Mouse (Mus musculus): ENCODE results near the gene Nxnl1. TPM values are rescaled to one million over a fixed set of nuclear protein-coding genes. Genes with fewer than 3 reads are reported as not detected.
"Not testable (repeated sequence)": the region's sequence is repeated elsewhere in the genome, so short reads cannot be mapped to it uniquely, and the experiment has no call there.

Nxnl1 gene
- polyA plus RNA-seq, 1 experiment = not detected

- Histone ChIP-seq H3K4me3 (ENCODE audit: extremely low read depth, insufficient read depth, insufficient read length) (no peak overlapping the region), H3K4me1 (ENCODE audit: control insufficient read depth, insufficient read depth, insufficient read length) (peaks cover 5% of the 10 kb centered on the region; the same call in 1 of the 2 replicates), H3K27me3 (ENCODE audit: control insufficient read depth, insufficient read depth, low read length) (no peaks in the 10 kb centered on the region), H3K36me3 (ENCODE audit: control insufficient read depth, insufficient read depth, low read length) (no peaks in the 10 kb centered on the region), H3K27ac (ENCODE audit: insufficient read depth, low read length) (peak overlapping the region; percentile 12)
- DNase-seq (ENCODE audit: low read depth in 1 of 2, low spot score in 2 of 2) = no peak
- no peak for TF ChIP-seq CTCF (IDR thresholded peaks at IDR 0.05; ENCODE audit: extremely low read depth, insufficient read depth, insufficient read length, insufficient replicate concordance)
- TF ChIP-seq POLR2A (IDR thresholded peaks at IDR 0.05; ENCODE audit: low read depth, low read length) = no peak
- 8% methylated on average over 11 of the region's 11 CpGs for WGBS
Measured at GRCm38 (mm10) chr8:71528362-71529073, 37.9 kb downstream of the Nxnl1 start.

DNA sequence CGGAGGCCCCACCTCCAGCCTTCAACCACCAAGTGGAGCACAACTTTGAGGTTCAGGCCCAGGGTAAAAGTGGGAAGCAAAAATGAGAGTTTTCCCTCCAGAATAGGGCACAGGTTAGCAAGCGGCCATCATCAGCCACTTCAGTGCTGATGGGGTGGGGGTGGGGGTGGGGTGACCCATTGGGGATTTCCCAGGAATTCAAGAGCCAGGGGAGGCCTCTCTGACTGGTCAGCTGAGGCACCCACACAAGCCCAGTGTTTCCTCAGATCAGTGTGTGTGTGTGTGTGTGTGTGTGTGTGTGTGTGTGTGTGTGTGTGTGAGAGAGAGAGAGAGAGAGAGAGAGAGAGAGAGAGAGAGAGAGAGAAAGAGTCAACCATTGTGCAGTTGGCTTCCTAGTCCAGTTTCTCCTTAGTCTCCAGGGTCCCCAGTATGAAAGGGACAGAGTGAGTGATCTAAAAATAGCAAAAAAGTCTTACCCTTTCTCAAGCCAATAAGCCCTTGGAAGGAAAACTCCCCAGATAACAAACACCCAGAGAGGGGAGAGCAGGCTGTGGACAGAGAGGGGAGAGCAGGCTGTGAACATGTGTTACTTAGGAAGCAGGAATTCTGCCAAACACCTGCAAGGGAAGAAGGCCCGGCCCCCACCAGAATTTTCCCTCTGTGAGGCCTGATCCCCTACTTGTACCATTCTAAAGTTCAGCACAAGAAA is 39.1 kb downstream of the Nxnl1 start:
- Histone ChIP-seq H3K36me3 (ENCODE audit: control insufficient read depth, insufficient read depth, low read length) (no peaks in the 10 kb centered on the region), H3K27me3 (ENCODE audit: control insufficient read depth, insufficient read depth, low read length) (no peaks in the 10 kb centered on the region), H3K4me1 (ENCODE audit: control insufficient read depth, insufficient read depth, insufficient read length) (peaks cover 5% of the 10 kb centered on the region; the same call in 1 of the 2 replicates), H3K4me3 (ENCODE audit: extremely low read depth, insufficient read depth, insufficient read length) (no peak overlapping the region), H3K27ac (ENCODE audit: insufficient read depth, low read length) (no peak overlapping the region; the same call in 1 of the 2 replicates)
- TF ChIP-seq POLR2A (IDR thresholded peaks at IDR 0.05; ENCODE audit: low read depth, low read length) = no peak
- DNase-seq (ENCODE audit: low read depth in 1 of 2, low spot score in 2 of 2) = no peak
- 70% methylated on average over 3 of the region's 3 CpGs for WGBS

DNA sequence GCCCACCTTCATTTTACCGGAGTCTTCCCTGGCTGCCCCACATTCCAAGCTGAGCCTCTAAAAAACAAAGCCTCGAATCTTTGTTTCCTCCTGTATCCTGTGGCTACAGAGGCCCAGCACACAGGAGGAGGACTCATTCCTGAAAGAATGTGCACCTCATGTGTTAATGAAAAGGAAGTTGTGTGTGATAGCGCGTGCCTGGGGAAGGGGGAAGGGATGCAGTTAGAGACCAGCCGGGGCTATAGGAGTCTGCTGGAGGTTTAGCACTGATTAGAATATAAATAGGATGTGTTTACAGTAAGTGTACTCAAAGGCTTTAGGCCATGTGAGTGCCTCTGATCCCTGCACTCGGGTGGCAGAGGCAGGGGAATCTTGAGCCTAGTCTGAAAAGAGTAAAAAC is 40.1 kb downstream of the Nxnl1 start:
- 53% methylated on average over 6 of the region's 6 CpGs for WGBS
- H3K27ac ChIP-seq (ENCODE audit: insufficient read depth, low read length) = no peak overlapping the region
- no peak for TF ChIP-seq CTCF (IDR thresholded peaks at IDR 0.05; ENCODE audit: extremely low read depth, insufficient read depth, insufficient read length, insufficient replicate concordance)
- TF ChIP-seq POLR2A (IDR thresholded peaks at IDR 0.05; ENCODE audit: low read depth, low read length) = no peak
- H3K4me3 ChIP-seq (ENCODE audit: extremely low read depth, insufficient read depth, insufficient read length) = no peak overlapping the region
- no peaks in the 10 kb centered on the region for H3K27me3 ChIP-seq (ENCODE audit: control insufficient read depth, insufficient read depth, low read length)
- DNase-seq (ENCODE audit: low read depth in 1 of 2, low spot score in 2 of 2) = no peak
- H3K36me3 ChIP-seq (ENCODE audit: control insufficient read depth, insufficient read depth, low read length) = no peaks in the 10 kb centered on the region
- H3K4me1 ChIP-seq (ENCODE audit: control insufficient read depth, insufficient read depth, insufficient read length) = peaks cover 5% of the 10 kb centered on the region; the same call in 1 of the 2 replicates

GRCm38 (mm10) chr8:71525226-71526050 is 41.0 kb downstream of the Nxnl1 start, which contains the start of gene Ccdc194:
Ccdc194 (minus strand) TSS chr8:71525711.
- Histone ChIP-seq H3K27me3 (ENCODE audit: control insufficient read depth, insufficient read depth, low read length) (no peaks in the 10 kb centered on the region), H3K4me3 (ENCODE audit: extremely low read depth, insufficient read depth, insufficient read length) (no peak within 1 kb of the TSS), H3K27ac (ENCODE audit: insufficient read depth, low read length) (no peak within 1 kb of the TSS), H3K36me3 (ENCODE audit: control insufficient read depth, insufficient read depth, low read length) (no peaks in the 10 kb centered on the region), H3K4me1 (ENCODE audit: control insufficient read depth, insufficient read depth, insufficient read length) (peaks cover 5% of the 10 kb centered on the region; the same call in 1 of the 2 replicates)
- 85% methylated on average over 46 of the region's 46 CpGs for WGBS
- DNase-seq (ENCODE audit: low read depth in 1 of 2, low spot score in 2 of 2) = no peak
- TF ChIP-seq CTCF (IDR thresholded peaks at IDR 0.05; ENCODE audit: extremely low read depth, insufficient read depth, insufficient read length, insufficient replicate concordance) (no peak), POLR2A (IDR thresholded peaks at IDR 0.05; ENCODE audit: low read depth, low read length) (no peak)

DNA sequence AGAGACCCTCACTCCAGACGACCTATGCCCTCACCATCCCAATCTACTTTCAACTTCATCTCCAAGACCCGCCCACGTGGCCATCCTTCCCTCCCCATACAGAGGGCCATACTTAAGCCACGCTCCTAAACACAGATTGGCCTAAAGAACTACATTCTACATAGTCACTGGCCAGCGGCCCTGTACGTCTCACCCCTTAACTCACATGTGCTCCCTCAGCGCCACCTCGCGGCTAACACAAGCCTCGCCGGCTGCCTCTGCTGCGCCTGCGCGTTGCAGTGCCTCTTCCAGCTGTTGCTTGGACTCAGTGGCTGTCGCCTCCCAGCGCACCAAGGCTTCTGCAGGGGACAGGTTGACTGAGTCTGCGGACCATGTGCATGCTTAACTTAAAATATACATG is 44.8 kb downstream of the Nxnl1 start:
- H3K27me3 ChIP-seq (ENCODE audit: control insufficient read depth, insufficient read depth, low read length) = no peaks in the 10 kb centered on the region
- H3K36me3 ChIP-seq (ENCODE audit: control insufficient read depth, insufficient read depth, low read length) = no peaks in the 10 kb centered on the region
- H3K27ac ChIP-seq (ENCODE audit: insufficient read depth, low read length) = no peak overlapping the region
- H3K4me3 ChIP-seq (ENCODE audit: extremely low read depth, insufficient read depth, insufficient read length) = no peak overlapping the region
- TF ChIP-seq POLR2A (IDR thresholded peaks at IDR 0.05; ENCODE audit: low read depth, low read length) = no peak
- peak; percentile 95 for TF ChIP-seq CTCF (IDR thresholded peaks at IDR 0.05; ENCODE audit: extremely low read depth, insufficient read depth, insufficient read length, insufficient replicate concordance)
- H3K4me1 ChIP-seq (ENCODE audit: control insufficient read depth, insufficient read depth, insufficient read length) = no peaks in the 10 kb centered on the region
- 2% methylated on average over 17 of the region's 17 CpGs for WGBS
- peak; percentile 78 to 94 for DNase-seq (ENCODE audit: low read depth in 1 of 2, low spot score in 2 of 2)

- 23% methylated on average over 10 of the region's 10 CpGs for WGBS
- H3K27ac ChIP-seq (ENCODE audit: insufficient read depth, low read length); H3K4me3 ChIP-seq (ENCODE audit: extremely low read depth, insufficient read depth, insufficient read length); H3K27me3 ChIP-seq (ENCODE audit: control insufficient read depth, insufficient read depth, low read length); H3K4me1 ChIP-seq (ENCODE audit: control insufficient read depth, insufficient read depth, insufficient read length); H3K36me3 ChIP-seq (ENCODE audit: control insufficient read depth, insufficient read depth, low read length): not testable (repeated sequence)
- peak; percentile 38; the same call in 1 of the 2 replicates for TF ChIP-seq CTCF (IDR thresholded peaks at IDR 0.05; ENCODE audit: extremely low read depth, insufficient read depth, insufficient read length, insufficient replicate concordance)
- peak; percentile 38 to 41 for DNase-seq (ENCODE audit: low read depth in 1 of 2, low spot score in 2 of 2)
Measured at GRCm38 (mm10) chr8:71519037-71519825, 47.2 kb downstream of the Nxnl1 start.
